Mouse (Mus musculus) brain, embryonic 14.5 days (tissue): Measurements from ENCODE around the gene Coq10a.

Experiments
- CTCF ChIP-seq: fragments of 200-500 bp; IDR thresholded peaks from 2 replicates; pipeline ENCODE4 v1.5.1; 2012; ENCODE audit warnings: inconsistent platforms, mild to moderate bottlenecking, moderate library complexity, borderline replicate concordance; ENCODE audit not compliant: insufficient read depth, insufficient read length; ENCODE audit errors: extremely low read depth
- POLR2A ChIP-seq: fragments of 200-500 bp; IDR thresholded peaks from 2 replicates; pipeline ENCODE4 v1.6.1; 2012; ENCODE audit warnings: mild to moderate bottlenecking, inconsistent platforms, borderline replicate concordance; ENCODE audit not compliant: poor library complexity, insufficient read depth, insufficient read length, severe bottlenecking; ENCODE audit errors: extremely low read depth

DNA sequence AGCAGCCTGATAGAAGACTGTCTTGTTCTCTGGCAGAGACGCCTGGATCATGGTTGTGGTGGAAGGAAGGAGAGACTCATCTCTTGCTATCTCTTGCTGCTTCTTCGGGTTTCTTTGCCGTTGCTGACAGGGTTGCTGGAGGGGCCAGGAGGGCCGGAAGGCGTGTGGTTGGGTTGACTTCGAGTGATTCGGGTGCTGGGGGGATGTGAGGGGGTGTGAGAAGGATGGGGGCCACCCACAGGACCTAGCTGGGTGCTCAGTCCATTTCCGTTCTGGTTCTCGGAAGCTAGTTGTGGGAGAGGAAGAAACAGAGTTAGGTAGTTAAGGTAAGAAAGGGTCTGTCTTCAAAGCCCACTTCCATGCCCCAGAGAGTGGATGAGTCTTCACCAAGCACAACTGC, 32.8 kb upstream of the Coq10a start:
- TF ChIP-seq CTCF (no peak), POLR2A (no peak)
